Mouse (Mus musculus) urinary bladder, postnatal 10 days (tissue): ENCODE results near the gene Rex1bd.

Experiments used
- DNase-seq: peaks from one replicate; pipeline ENCODE4 v3.0.0; 2022; ENCODE audit warnings: low spot score

Rex1bd gene

GRCm38 (mm10) chr8:70501820-70502529 lies 4.6 kb downstream of the Rex1bd start:
- DNase-seq: no peak

GRCm38 (mm10) chr8:70500386-70501301 lies 5.9 kb downstream of the Rex1bd start:
- no peak for DNase-seq

GRCm38 (mm10) chr8:70495771-70496062 lies 10.8 kb downstream of the Rex1bd start:
- no peak for DNase-seq

- DNase-seq: no peak
Measured at GRCm38 (mm10) chr8:70495001-70495770, 11.4 kb downstream of the Rex1bd start.

- DNase-seq: no peak
Measured at GRCm38 (mm10) chr8:70494416-70494945, 12.1 kb downstream of the Rex1bd start.

GRCm38 (mm10) chr8:70493692-70494415 lies 12.7 kb downstream of the Rex1bd start:
- DNase-seq: no peak

- DNase-seq: no peak
Measured at GRCm38 (mm10) chr8:70492664-70493640, 13.6 kb downstream of the Rex1bd start, which contains the start of gene Crlf1. Crlf1 (plus strand) TSS chr8:70493158.

- DNase-seq: no peak
Measured at GRCm38 (mm10) chr8:70490880-70491495, 15.6 kb downstream of the Rex1bd start.

- no peak for DNase-seq
Measured at GRCm38 (mm10) chr8:70490061-70490879, 16.3 kb downstream of the Rex1bd start.

- no peak for DNase-seq
Measured at GRCm38 (mm10) chr8:70489576-70489975, 17.0 kb downstream of the Rex1bd start.

GRCm38 (mm10) chr8:70488931-70489470 lies 17.6 kb downstream of the Rex1bd start:
- DNase-seq: no peak

GRCm38 (mm10) chr8:70487993-70488796 lies 18.4 kb downstream of the Rex1bd start:
- no peak for DNase-seq

- no peak for DNase-seq
Measured at GRCm38 (mm10) chr8:70486941-70487520, 19.5 kb downstream of the Rex1bd start, which contains the start of gene Tmem59l. Tmem59l (minus strand) TSS chr8:70487358.

GRCm38 (mm10) chr8:70486191-70486681 lies 20.3 kb downstream of the Rex1bd start:
- no peak for DNase-seq

GRCm38 (mm10) chr8:70482943-70483342 lies 23.6 kb downstream of the Rex1bd start:
- no peak for DNase-seq

- no peak for DNase-seq
Measured at GRCm38 (mm10) chr8:70481908-70482307, 24.6 kb downstream of the Rex1bd start.
